Mouse (Mus musculus) liver, postnatal 0 days (tissue): Measurements from ENCODE around the gene Rassf6. TPM values are rescaled to one million over a fixed set of nuclear protein-coding genes. Genes with fewer than 3 reads are reported as not detected.

Experiments
- ATAC-seq: fragments of 200-750 bp; cut with Nextera tagmentation; 2 replicates; pipeline ENCODE4 v1.8.0; 2017; ENCODE audit warnings: mild to moderate bottlenecking, moderate library complexity
- DNase-seq: peaks from one replicate; pipeline ENCODE4 v3.0.0-alpha.2; 2016
- H3K27ac ChIP-seq: fragments of 300-500 bp; sonication (generic); 2 replicates; pipeline ENCODE4 v1.5.1; 2014; ENCODE audit warnings: antibody characterized with exemption, moderate library complexity, mild to moderate bottlenecking, low read depth
- H3K27me3 ChIP-seq: fragments of 300-500 bp; sonication (generic); 2 replicates; pipeline ENCODE4 v1.6.1; 2014; ENCODE audit warnings: low read length, control low read depth, mixed read lengths; ENCODE audit not compliant: insufficient read depth
- H3K36me3 ChIP-seq: fragments of 300-500 bp; sonication (generic); replicated peaks from 2 replicates; pipeline ENCODE4 v1.6.1; 2014; ENCODE audit warnings: mild to moderate bottlenecking, control low read depth, low read length, moderate library complexity, mixed read lengths; ENCODE audit not compliant: insufficient read depth
- H3K4me1 ChIP-seq: fragments of 300-500 bp; sonication (generic); 2 replicates; pipeline ENCODE4 v1.6.1; 2014; ENCODE audit warnings: antibody characterized with exemption, mild to moderate bottlenecking, control low read depth; ENCODE audit not compliant: insufficient read depth
- H3K4me2 ChIP-seq: fragments of 300-500 bp; sonication (generic); 2 replicates; pipeline ENCODE4 v1.6.1; 2014; ENCODE audit warnings: low read depth, mild to moderate bottlenecking, low read length, moderate library complexity, mixed read lengths
- H3K4me3 ChIP-seq: fragments of 300-500 bp; sonication (generic); 2 replicates; pipeline ENCODE4 v1.5.1; 2014; ENCODE audit warnings: low read depth, low read length
- H3K9ac ChIP-seq: fragments of 300-500 bp; sonication (generic); replicated peaks from 2 replicates; pipeline ENCODE4 v1.6.1; 2014; ENCODE audit warnings: mild to moderate bottlenecking, moderate library complexity
- H3K9me3 ChIP-seq: fragments of 300-500 bp; sonication (generic); 2 replicates; pipeline ENCODE4 v1.6.1; 2016; ENCODE audit warnings: mild to moderate bottlenecking, control low read depth, low read length, mixed read lengths
- CTCF ChIP-seq: sonication (generic); IDR thresholded peaks from 2 replicates; pipeline ENCODE4 v1.5.1; 2016; ENCODE audit warnings: antibody characterized with exemption, low read depth
- EP300 ChIP-seq: IDR thresholded peaks from 2 replicates; pipeline ENCODE4 v1.6.1; 2016; ENCODE audit warnings: antibody characterized with exemption, low read depth, mild to moderate bottlenecking
- WGBS: fragments of 180-500 bp; shearing (Covaris S2); extraction: QIAGEN DNeasy Blood & Tissue Kit; methylation state at CpG from one replicate; pipeline ENCODE4 v1.1.7; 2014; ENCODE audit not compliant: insufficient replicate concordance; 5-methylcytosine and 5-hydroxymethylcytosine counted together
- polyA plus RNA-seq: library from polyadenylated mRNA; unstranded; fragments of >200 nt; fragmentation: Nextera tagmentation; extraction: Ambion mirVana; gene quantifications from 2 replicates; pipeline ENCODE4 v1.2.1, GENCODE M21; 2015

Gene Rassf6
- polyA plus RNA-seq, 1 experiment from 2014 or later, result 7.9 TPM

DNA sequence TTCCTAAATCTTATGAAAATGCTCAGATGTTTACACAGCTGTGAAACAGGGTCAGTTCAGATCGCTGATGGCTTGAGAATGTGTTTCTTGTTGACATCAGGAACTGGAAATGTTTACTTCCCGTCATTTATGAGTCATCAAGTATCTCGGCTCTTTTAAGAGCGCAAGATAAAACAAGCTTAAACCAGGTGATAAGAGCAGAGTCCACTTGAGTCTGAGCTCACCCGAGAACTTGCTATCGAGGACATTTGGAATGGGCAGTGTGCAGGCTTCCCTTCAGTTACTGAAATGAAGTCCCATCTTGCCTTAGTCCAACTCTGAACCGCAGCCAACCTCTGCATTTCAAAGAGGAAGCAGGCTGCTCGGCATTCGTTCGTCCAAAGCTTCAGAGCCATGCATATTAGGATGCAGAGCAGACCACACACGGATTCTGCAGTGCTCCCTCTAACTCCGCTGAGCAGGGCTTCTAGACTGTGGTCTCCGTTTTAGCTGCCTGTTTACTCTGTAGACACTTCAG is 37.0 kb downstream of the Rassf6 start:
- no peak for DNase-seq
- Histone ChIP-seq H3K4me2 (peak overlapping the region; percentile 11; the same call in 1 of the 2 replicates), H3K27ac (no peak overlapping the region), H3K36me3 (peaks cover 3% of the 10 kb centered on the region), H3K9ac (no peak overlapping the region), H3K4me1 (no peaks in the 10 kb centered on the region), H3K27me3 (no peaks in the 10 kb centered on the region), H3K9me3 (no peaks in the 10 kb centered on the region), H3K4me3 (no peak overlapping the region)
- 12% methylated on average over 13 of the region's 13 CpGs for WGBS
- ATAC-seq, result no peak
- TF ChIP-seq CTCF (no peak), EP300 (no peak)

DNA sequence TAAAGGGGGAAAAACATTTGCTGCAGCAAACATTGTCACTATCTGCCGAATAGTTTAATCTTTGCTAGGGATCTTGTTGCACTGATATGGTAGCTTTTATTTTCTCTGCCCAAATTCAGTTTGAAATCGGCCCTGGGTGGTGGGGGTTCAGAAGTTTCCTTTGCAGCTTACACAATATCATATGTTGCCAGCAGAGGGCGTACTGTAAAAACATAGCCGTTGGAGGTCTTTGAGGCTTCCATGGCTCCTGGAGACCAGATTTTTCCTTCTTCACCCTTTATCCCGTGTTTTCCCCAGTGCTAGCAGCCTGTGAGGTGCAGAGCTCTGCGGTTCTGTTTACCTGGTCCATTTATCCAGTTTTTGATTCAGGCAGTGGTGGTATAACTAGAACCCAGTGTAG is 39.0 kb downstream of the Rassf6 start:
- Histone ChIP-seq H3K4me3 (no peak overlapping the region), H3K4me1 (no peaks in the 10 kb centered on the region), H3K4me2 (no peak overlapping the region), H3K9me3 (no peaks in the 10 kb centered on the region), H3K27ac (no peak overlapping the region), H3K27me3 (no peaks in the 10 kb centered on the region), H3K36me3 (peaks cover 3% of the 10 kb centered on the region), H3K9ac (no peak overlapping the region)
- DNase-seq (peak; percentile 41), ATAC-seq (no peak)
- 16% methylated on average over 6 of the region's 6 CpGs for WGBS
- peak; percentile 75 for TF ChIP-seq CTCF
- TF ChIP-seq EP300, result no peak

DNA sequence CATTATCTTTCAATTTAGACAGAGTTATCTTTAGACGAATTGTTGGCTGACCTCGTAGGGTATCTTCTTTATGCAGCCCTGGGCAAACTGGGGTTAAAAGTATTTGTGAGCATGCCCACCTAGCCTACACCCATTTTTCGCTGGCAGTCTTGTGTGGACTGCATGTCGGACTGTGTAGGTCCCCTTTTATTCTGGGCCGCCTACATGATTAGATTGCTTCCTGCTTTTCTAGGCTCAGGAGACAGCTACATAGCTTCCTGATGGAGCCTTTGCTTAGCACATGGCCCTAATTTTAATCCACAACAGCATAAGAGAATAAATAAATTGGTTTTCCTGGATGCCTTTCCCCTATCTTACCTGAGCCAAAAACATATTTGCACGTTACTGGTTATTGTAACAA is 44.3 kb downstream of the Rassf6 start:
- no peak for ATAC-seq

DNA sequence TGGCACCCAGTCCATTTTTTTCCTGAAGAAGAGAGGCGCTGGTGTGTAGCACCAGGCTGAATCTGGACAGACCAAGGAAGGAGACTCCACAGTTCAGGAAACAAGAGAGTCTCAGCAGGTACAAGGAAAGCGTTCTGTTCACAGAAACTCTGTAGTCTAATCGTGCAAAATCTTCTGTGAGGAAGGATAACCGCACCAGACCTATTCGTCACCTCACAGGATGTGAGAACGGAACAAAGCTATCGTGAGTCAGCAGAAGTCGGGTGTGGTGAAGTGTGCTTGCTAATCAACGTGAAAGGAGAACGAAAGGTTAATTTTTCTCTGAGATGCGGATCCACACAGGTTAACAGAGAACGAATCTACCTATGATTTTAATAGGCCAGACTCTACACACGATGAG is 45.5 kb downstream of the Rassf6 start:
- Histone ChIP-seq H3K4me1 (no peaks in the 10 kb centered on the region), H3K27ac (no peak overlapping the region), H3K9ac (no peak overlapping the region), H3K27me3 (no peaks in the 10 kb centered on the region), H3K36me3 (no peaks in the 10 kb centered on the region), H3K9me3 (no peaks in the 10 kb centered on the region), H3K4me3 (no peak overlapping the region), H3K4me2 (no peak overlapping the region)
- WGBS, result 37% methylated on average over 13 of the region's 13 CpGs
- no peak for DNase-seq
- no peak for ATAC-seq
- TF ChIP-seq CTCF (no peak), EP300 (no peak)

More for the DNA sequence above, 44.3 kb downstream of the Rassf6 start:
- no peak for DNase-seq
- TF ChIP-seq EP300 (no peak), CTCF (no peak)
- H3K36me3 ChIP-seq, result no peaks in the 10 kb centered on the region
- H3K27ac ChIP-seq, result no peak overlapping the region
- no peak overlapping the region for H3K4me2 ChIP-seq
- H3K9me3 ChIP-seq, result no peaks in the 10 kb centered on the region
- WGBS, result 67% methylated on average over 6 of the region's 6 CpGs
- H3K4me1 ChIP-seq, result no peaks in the 10 kb centered on the region
- no peaks in the 10 kb centered on the region for H3K27me3 ChIP-seq
- H3K4me3 ChIP-seq, result no peak overlapping the region
- no peak overlapping the region for H3K9ac ChIP-seq

DNA sequence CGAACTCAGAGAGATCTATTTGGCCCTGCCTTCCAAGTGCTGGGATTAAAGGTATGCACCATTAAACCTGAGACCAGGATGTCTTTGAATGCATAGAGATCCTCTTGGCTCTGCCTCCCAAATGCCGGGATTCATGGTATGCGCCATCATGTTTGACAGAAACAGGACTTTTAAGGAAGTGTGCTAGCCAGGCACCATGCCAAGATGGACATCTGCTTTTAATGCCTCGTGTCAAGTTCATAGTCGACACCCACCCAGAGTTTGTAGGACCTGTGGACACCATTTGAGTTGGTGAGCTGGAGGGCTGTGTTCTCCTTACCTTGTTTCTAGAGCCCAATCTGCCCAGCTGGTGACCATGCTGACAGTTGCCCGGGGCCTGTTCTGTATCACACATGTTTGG is 48.5 kb downstream of the Rassf6 start:
- WGBS, result 74% methylated on average over 6 of the region's 6 CpGs
- H3K27ac ChIP-seq, result no peak overlapping the region
- TF ChIP-seq CTCF (no peak), EP300 (no peak)
- H3K9me3 ChIP-seq, result no peaks in the 10 kb centered on the region
- DNase-seq, result no peak
- H3K9ac ChIP-seq, result no peak overlapping the region
- H3K27me3 ChIP-seq, result no peaks in the 10 kb centered on the region
- no peak for ATAC-seq
- H3K36me3 ChIP-seq, result no peaks in the 10 kb centered on the region
- 0 out of 2 replicates have a peak, but pooled peaks cover 3% of the 10 kb centered on the region for H3K4me1 ChIP-seq
- H3K4me3 ChIP-seq, result no peak overlapping the region
- H3K4me2 ChIP-seq, result no peak overlapping the region

DNA sequence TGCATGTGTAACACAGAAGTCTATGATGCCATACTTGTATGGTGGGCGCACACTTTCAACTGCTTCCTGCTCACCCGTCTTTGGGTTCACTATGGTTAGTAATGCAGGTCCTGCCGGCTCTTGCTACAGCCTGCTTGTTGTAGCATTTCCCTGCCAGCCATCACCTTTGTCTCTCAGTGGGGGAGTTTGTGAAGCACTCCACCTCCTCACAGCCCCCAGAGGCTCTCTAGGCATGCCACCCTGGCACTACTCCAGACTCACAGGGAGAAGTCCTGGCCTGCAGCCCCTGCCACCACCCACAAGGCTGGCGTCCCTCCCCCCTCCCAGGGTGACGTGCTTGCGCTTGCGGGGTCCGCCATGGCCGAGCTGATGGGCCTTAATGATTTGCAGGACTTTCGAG is 49.8 kb downstream of the Rassf6 start:
- WGBS, result 75% methylated on average over 10 of the region's 10 CpGs

More for the DNA sequence above, 49.8 kb downstream of the Rassf6 start:
- no peak for DNase-seq
- Histone ChIP-seq H3K4me1 (0 out of 2 replicates have a peak, but pooled peaks cover 3% of the 10 kb centered on the region), H3K27me3 (no peaks in the 10 kb centered on the region), H3K9me3 (no peaks in the 10 kb centered on the region), H3K4me2 (no peak overlapping the region), H3K4me3 (no peak overlapping the region), H3K27ac (no peak overlapping the region), H3K36me3 (no peaks in the 10 kb centered on the region), H3K9ac (no peak overlapping the region)
- ATAC-seq, result no peak
- TF ChIP-seq EP300, result no peak
- no peak for TF ChIP-seq CTCF
